Mouse (Mus musculus) left cerebral cortex, postnatal 36 days (tissue): ENCODE data around the gene Tspoap1. TPM values are rescaled to one million over a fixed set of nuclear protein-coding genes. Genes with fewer than 3 reads are reported as not detected.
A peak's percentile ranks its signal among the peaks of the same experiment; 100 is the strongest.

Experiments
- DNase-seq, 2 experiments: peaks; one replicate each; pipeline ENCODE4 v3.0.0; 2021 to 2022; ENCODE audit warnings: low spot score in 2 of 2, mixed read lengths in 1 of 2
- intact Hi-C: fragments of 180-260 bp; cut with DNase I; formaldehyde crosslinking; loops from one replicate; pipeline ENCODE4 v1.15.1; 2025
- microRNA-seq: library from miRNA; unstranded; fragments of <30 nt; microRNA quantifications from one replicate; pipeline ENCODE4 v1.2.0, GENCODE M21; 2022
- total RNA-seq, 2 experiments: library from RNA; stranded (reverse); gene quantifications; 2 replicates each; pipeline ENCODE4 v1.2.3; 2021

The Tspoap1 gene
- total RNA-seq, 2 experiments from 2014 or later = 158 to 214 TPM

DNA sequence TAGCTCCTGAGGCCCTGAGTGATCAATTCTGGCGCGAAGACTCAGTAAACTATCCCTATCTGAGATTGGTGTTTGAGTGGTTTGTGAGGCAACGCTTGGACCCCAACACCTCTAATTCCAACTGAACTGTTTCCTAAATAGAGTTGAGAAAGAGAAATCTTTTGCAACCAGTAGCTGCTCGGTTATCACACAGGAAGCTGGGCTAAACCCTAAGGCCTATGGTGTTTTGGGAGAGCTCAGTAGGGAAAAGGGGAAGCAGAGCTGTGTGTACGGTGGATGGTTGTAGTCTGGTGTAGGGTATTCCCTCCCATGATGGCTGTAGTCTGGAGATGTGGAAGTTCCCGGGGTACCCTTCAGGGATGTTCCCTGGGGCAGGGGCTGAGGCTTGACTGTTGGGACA, 29.7 kb downstream of the Tspoap1 start:
- intact Hi-C loops = no loop called here
- DNase-seq = no peak

DNA sequence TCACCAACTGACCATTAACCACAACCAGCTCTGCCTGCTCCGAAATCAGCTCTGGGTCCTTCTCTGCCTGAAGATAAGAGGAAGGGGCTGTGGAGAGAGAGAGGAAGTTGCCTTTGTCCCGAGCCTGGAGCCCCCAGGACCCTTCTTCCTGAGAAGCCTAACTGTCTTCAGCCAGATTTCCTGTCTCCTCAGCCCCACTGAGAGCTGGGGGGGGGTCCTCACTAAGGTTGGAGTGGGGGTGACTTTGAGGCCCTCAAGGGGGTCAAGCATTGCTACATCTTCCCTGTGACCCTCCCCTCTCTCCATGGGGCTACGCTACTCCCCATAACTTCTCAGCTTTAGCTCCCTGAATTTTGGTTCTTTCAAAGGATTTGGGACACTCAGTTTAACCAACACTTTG, 33.1 kb downstream of the Tspoap1 start, which contains the start of gene Mpo:
Gene Mpo, plus strand, starts transcription at position 122 of the 400 bp plus-strand sequence.
- intact Hi-C loops = no loop called here
- DNase-seq = no peak

DNA sequence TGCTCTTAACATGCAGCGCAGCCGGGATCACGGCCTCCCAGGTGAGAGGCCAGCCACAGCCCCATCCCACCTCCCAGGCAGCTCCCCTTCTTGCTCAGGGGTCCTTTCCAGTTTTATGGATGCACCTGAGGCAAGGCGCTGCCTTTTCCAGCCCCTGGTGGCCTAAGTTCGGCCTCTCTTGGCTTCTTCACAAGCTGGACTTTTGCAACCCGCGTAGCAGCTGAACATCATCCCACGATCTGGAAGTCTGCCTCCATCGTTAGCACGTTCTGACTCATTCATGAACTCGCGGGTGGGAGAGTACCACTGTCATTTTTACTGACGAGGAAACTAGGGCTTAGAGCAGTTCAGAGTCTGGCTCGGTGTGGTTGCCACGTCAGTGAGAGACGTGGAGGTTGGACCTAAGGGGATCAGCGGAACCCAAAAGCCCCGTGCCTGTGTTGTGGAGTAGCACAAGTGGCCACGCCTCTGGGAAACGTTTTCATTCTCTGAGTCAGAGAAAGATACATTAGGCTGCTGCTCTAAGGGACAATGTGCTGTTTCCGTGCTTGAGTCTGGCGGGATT, 41.5 kb downstream of the Tspoap1 start:
- intact Hi-C loops = loop anchor here (5.0 kb wide), 1 partner anchor 156 kb away; no protein-coding TSS in a partner anchor
- peak; percentile 55 to 59 for DNase-seq

DNA sequence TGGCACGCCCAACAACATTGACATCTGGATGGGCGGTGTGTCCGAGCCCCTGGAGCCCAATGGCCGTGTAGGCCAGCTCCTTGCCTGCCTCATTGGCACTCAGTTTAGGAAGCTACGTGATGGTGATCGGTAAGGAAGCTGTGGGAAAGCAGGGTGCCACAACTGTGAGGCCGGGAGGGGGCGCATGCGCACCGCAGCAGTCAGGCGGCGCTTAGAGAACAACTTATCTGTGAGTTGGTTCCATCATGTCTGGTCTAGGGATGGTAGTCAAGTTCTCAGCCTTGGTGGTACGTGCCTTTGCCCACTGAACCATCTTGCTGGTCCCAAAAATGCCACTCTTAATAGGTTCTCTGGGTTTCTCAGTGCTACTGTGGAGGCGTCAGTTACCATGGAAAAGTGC, 42.3 kb downstream of the Tspoap1 start:
- intact Hi-C loops = loop anchor here (5.0 kb wide), 1 partner anchor 155 kb away; no protein-coding TSS in a partner anchor
- DNase-seq = no peak

DNA sequence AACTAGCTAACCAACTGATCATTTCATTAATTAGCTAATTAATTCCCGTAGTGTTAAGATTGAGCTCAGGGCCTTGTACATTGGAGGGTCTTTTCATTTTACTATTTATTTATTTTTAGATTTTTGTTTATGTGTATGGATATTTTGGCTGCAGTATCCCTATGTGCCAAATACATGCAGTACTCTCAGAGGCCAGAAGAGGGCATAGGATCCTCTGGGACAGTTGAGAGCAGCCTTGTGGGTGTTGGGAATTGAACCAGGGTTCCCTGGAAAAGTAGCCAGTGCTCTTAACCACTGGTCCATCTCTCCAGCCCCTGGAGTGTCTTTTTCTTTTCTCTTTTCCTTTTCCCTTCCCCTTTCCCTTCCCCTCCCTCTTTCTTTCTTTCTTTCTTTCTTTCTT, 45.1 kb downstream of the Tspoap1 start:
- intact Hi-C loops = no loop called here
- no peak for DNase-seq

DNA sequence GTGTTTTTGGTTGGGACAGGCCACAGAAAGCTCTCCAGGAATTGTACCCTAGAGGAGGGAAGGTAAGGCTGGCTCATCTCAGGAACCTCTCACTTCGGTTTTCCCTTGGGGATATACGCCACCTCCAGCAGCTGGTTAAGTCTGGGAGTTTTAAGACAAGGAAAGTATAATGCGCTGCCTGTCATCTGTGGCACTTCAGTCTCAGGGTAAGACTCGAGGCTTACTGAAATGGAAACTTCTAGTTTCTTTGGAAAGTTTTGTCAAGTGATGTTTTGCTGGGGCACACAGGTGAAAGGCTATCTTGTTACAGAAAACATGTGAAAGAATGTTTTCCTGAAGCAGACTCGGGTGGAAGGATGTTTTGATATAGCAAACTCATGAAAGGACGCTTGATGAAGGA, 47.1 kb downstream of the Tspoap1 start:
- no peak for DNase-seq
- intact Hi-C loops = no loop called here

DNA sequence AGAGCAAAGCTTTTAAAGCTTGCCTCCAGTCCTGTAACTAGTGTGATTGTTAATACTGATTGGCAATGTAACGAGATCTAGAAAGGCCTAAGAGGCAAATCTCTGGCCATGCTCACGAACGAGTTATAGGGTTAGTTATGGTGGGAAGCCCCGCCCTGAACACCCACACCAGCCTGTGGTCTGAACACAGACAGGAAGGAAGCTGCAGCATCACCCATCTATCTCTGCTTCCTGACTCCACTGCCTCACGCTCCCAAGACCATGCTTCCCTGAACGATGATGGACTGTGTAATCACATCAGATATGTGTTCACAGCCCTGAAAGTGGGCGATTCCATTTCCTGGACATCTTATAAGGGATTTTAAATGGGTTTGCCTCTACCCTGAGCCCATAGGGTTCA, 47.9 kb downstream of the Tspoap1 start:
- DNase-seq = no peak
- intact Hi-C loops = no loop called here

DNA sequence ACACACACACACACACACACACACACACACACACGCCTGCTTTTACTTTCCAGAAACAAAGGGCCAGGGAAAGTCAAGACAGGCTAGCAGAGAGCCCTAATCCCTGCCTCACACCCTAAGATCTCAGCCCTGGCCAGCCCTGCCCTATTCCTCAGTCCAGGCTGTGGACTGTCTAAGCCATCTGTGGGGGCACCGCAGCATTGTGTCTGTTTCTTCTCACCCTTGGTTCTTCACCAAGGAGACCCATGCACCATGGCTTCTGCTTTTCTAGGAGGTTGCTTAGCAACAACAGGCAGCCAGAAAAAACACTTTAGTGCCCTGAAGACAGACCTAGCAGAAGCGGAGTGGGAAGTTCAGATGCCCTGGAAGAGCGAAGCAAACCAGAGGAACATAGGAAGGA, 51.1 kb downstream of the Tspoap1 start:
- no peak for DNase-seq
- intact Hi-C loops = no loop called here

DNA sequence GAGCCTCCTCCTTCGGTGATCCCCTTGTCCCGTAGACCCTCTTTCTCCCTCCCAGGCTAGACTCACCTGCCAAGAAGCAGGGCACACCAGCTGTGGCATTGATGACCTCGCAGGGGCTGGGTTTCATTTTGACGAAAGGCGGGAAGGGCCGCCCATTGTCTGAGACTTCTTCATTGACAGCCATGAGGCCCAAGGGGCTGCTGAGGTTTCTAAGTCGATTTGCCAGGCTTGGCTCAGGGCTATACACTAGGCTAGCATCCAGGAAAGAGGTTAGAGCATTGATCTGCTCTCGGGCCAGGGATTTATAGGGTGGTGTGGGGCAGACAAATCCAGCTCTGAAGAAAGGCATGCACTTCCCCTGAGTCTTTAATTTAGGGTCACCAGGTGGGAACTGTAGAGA, 54.5 kb downstream of the Tspoap1 start:
- intact Hi-C loops = no loop called here
- no peak for DNase-seq

DNA sequence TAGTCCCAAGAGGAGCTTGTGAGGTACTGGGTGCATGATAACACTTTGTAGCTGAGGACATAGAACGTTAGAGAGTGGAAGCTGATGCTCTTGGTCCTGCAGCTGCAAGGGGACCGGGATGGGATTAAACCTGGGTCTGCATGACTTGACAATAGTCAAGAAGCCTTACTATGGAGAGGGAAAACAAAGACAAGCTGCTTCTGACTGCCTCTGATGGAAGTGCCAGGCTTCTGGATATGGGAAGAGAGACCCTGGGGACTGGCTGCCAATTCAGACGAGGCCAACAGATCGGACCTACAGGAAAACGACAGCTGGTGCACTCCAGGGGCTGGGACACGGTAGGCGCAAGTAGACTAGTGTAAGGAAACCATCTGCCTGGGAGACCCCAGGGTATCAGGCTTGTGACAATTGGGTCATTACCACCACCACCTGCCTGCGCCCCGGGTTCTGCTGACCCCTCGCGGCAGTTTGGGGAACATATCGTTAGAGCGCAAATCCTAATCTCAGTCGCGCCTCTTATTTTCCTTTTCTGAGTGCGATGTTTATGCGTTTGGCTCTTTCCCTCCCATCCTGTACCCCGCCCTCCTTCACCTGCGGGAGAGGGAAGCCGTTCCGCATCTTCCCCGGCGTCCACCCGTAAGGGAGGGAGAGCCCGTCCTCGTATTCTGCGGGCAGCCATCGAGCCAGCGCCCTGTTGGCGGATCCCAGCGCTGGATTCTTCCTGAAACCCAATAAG, 56.5 kb downstream of the Tspoap1 start:
- peak; percentile 43 to 54 for DNase-seq
- intact Hi-C loops = no loop called here

DNA sequence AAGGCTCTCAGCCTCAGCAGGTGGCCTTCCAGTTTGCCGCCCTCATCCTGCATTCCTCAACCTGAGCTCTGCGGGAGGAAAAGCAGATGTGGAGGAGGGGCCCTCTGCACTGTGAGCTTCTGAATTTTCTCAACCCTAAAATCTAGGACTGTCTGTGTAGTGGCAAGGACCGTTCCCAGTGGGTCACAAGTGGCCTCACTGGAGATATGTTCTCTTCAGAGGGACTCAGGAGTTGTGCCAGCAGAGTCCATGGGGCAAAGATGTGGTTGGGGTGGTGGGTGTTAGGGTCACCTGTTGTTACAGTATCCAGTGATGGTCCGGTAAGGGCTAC, 57.1 kb downstream of the Tspoap1 start:
- intact Hi-C loops = no loop called here
- DNase-seq = no peak

DNA sequence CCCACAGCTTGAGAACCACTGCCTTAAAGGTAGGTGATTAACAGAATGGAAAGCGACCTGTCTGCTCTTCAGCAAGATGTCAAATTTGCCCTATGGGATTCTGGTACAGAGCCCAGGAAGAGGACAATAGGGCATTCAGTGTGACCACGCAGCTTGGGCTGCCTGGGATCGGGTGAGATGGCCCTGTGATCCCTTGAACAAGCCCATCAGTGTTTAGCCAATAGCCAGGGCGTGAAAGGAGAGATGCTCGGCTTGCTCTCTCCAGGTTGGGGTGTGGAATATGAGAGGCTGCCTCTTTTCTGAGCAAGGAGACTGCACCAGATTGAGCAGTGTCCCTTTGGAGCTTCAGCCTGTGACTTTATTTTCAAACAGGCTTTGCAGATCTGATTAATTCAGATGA, 61.2 kb downstream of the Tspoap1 start:
- intact Hi-C loops = no loop called here
- no peak for DNase-seq

DNA sequence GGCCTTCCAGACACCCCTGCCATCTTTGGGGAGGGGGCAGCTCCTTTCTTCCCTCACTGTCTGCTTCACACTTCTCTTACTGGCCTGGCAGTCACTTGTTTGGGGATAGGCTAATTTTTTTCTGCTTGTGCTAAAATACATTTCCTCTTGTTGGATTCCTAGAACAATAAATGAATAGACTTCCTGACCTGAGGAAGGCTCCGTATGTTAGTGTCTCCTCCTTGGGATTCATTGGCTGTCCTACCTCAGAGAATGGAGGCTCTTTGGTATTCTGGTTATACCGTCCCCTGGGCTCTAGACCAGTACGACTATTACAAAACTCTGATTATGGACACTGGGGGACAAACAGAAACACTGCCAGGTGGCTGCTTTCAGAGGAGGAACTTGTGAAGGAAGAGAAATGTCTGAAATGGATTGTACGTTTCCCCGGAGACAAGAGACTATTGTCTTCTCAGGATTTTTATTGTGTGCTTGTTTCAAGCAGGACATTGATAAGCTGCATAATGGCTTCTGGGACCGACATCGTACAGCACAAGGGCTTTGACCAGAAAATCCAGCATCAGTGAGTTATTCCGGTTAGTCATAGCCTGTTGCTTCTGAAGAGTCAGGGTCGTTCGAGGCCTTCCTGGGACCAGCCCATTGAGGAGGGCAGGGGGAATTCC, 68.0 kb downstream of the Tspoap1 start, which contains the start of gene Lpo:
Gene Lpo, minus strand, starts transcription at position 51 of the 662 bp plus-strand sequence.
- intact Hi-C loops = no loop called here
- no peak for DNase-seq

Small RNA genes within 50 kb of the gene (microRNA-seq; reads per million reads assigned to microRNA genes)
- not detected for gene Mir142
- not detected for gene Mir142b

Other genes with a start within 250 kb of the Tspoap1 start
- under 1 TPM in 1 of 2 experiments, not detected in 1; 0.20 TPM for gene Gm11492, start 193.9 kb upstream of the Tspoap1 start, total RNA-seq
- 100 to 1,000 TPM; 161 to 227 TPM for gene Sept4, start 191.6 kb upstream of the Tspoap1 start, total RNA-seq
- 10 to 100 TPM; 88.0 to 93.4 TPM for gene Mtmr4, start 168.4 kb upstream of the Tspoap1 start, total RNA-seq
- under 1 TPM; 0.42 to 0.57 TPM for gene Hsf5, start 143.4 kb upstream of the Tspoap1 start, total RNA-seq
- gene Rnf43, start 97.8 kb upstream of the Tspoap1 start, total RNA-seq = 1 to 10 TPM; 2.8 to 2.9 TPM
- 10 to 100 TPM; 67.7 to 83.3 TPM for gene Supt4a, start 23.0 kb upstream of the Tspoap1 start, total RNA-seq
- not detected for gene Mpo, start 33.0 kb downstream of the Tspoap1 start, total RNA-seq
- under 1 TPM; 0.29 to 0.39 TPM for gene Lpo, start 67.7 kb downstream of the Tspoap1 start, total RNA-seq
- gene Mks1, start 92.7 kb downstream of the Tspoap1 start, total RNA-seq = 1 to 10 TPM; 4.0 to 8.0 TPM
- under 1 TPM in 1 of 2 experiments, not detected in 1; 0.17 TPM for gene Epx, start 115.0 kb downstream of the Tspoap1 start, total RNA-seq
- not detected for gene Olfr462, start 131.7 kb downstream of the Tspoap1 start, total RNA-seq
- not detected for gene Olfr463, start 136.8 kb downstream of the Tspoap1 start, total RNA-seq
- gene Olfr464, start 160.4 kb downstream of the Tspoap1 start, total RNA-seq = 1 to 10 TPM; 2.7 to 4.5 TPM
- 100 to 1,000 TPM; 539 to 592 TPM for gene Dynll2, start 227.0 kb downstream of the Tspoap1 start, total RNA-seq